Mouse (Mus musculus) v-Abl transformed pro-B cells (cell line): ENCODE measurements around the gene Ceacam16.

ENCODE experiments used
- in situ Hi-C, 2 experiments: fragments of 400-800 bp; cut with MboI; formaldehyde crosslinking; loops; one replicate each; pipeline ENCODE4 v1.15.1; 2025; ENCODE audit not compliant: unreplicated experiment in 2 of 2

Ceacam16 gene

GRCm38 (mm10) chr7:19861199-19861598 lies at the start of gene Ceacam16:
Ceacam16 (minus strand) TSS chr7:19861299.
- in situ Hi-C loops, result loop anchor here in 1 of 2 experiments (10.0 kb wide), 1 partner anchor 456 kb away; the partner anchor contains the start of genes Ckm and Klc3

DNA sequence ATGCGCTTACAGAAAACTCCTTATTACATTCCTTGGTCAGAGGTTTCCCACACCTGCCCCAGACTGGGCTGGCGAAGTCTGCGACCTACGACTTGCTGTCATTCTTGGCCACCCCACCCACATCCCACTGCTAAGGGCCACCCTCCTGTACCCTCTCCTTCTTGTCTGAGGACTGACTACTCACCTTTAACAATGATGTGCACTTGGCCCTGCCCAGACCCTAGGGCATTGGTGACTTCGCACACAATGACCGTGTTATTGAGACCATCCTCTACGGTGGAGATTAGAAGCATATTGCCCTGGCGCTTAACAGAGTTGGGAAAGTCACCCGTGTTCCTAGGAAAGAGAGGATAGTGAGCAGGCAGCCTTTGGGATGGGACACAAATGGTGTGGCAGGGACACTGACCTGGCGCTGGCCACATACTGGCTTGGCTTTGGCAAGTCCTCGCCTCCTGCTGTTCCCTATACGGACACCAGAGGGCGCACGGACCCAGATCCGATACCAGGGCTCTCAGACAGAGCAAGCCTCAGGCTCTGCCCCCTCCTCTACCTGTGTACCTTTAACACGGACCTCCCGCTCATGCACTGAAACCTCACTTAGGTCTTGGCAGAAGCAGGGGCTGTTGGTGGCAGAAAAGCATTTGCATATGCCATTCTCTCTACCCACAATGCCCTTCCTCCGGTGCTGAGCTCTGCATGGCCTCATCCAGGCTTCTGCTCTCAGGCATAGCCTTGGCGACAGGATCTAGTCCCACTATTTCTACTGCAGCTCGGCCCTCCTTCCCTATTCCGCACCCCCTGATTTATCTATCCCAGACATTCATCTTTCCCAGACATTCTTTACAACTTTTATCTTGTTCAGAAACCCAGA lies 49.6 kb upstream of the Ceacam16 start:
- in situ Hi-C loops, result loop anchor here (5.0 kb wide), 1 partner anchor 47 kb away; no protein-coding TSS in a partner anchor

- in situ Hi-C loops, result no loop called here
These were observed 28.8 kb upstream of the Ceacam16 start for GRCm38 (mm10) chr7:19889881-19890280.

- in situ Hi-C loops, result no loop called here
These were observed 26.8 kb upstream of the Ceacam16 start, which contains the start of gene Ceacam19 for GRCm38 (mm10) chr7:19887849-19888248. Ceacam19 (minus strand) TSS chr7:19887965.

DNA sequence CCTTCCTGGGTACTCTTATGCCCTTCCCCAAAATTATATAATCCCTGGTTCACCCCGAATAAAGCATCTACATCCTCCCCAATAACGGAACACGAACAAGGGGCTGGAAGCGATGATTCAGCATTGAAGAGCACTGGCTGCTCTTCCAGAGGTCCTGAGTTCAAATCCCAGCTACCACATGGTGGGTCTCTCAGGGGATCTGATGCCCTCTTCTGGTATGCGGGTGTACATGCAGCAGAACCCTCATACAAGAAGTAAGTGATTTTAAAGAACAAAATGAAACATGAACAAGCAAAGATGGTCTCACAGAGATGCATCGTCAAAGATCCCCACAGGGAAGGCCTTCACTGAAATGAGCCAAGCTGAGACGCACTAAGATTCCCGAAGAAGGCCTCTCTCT lies 19.7 kb upstream of the Ceacam16 start:
- in situ Hi-C loops, result no loop called here

GRCm38 (mm10) chr7:19876781-19877425 lies 15.8 kb upstream of the Ceacam16 start:
- in situ Hi-C loops, result loop anchor here in 1 of 2 experiments (10.0 kb wide), 1 partner anchor 472 kb away; the partner anchor contains the start of genes Ckm and Klc3

DNA sequence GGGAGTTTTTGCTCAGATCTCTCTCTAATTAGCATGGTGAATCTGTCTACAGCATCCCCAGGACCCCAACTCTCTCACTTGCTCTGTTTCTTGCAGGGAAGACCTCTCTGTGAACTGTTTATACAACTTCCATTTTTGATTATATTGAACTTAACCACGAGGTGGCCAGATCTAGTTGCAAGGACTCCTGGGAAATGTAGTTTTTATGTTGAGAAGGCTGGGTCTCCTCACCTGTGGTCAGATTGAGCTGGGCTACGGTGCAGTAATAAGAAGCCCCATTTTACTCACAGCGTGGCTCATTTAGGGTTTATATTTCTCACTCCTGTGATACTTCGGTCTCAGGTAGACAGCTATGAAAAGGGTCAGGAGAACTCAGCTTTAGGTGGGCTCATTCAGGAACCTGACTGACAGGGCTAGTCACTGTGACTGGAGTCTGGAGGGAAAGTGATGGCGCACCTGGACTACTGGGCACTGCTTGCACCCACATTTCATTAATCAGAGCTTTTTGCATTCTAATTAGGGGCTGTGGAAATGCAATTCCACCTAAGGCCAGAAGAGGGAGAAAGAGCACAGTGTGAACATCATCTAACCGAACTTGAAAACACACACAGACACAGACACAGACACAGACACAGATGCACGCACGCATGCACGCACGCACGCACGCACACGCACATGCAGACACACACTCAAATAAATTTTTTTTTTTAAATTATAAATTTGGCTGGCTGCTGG lies 15.0 kb upstream of the Ceacam16 start:
- in situ Hi-C loops, result loop anchor here in 1 of 2 experiments (10.0 kb wide), 1 partner anchor 471 kb away; the partner anchor contains the start of genes Ckm and Klc3

- in situ Hi-C loops, result loop anchor here in 1 of 2 experiments (5.0 to 10.0 kb wide), 3 partner anchors 70 to 467 kb away; partner anchors contain the start of genes Ckm, Clptm1 and Klc3
These were observed 11.0 kb upstream of the Ceacam16 start for GRCm38 (mm10) chr7:19871943-19872601.

DNA sequence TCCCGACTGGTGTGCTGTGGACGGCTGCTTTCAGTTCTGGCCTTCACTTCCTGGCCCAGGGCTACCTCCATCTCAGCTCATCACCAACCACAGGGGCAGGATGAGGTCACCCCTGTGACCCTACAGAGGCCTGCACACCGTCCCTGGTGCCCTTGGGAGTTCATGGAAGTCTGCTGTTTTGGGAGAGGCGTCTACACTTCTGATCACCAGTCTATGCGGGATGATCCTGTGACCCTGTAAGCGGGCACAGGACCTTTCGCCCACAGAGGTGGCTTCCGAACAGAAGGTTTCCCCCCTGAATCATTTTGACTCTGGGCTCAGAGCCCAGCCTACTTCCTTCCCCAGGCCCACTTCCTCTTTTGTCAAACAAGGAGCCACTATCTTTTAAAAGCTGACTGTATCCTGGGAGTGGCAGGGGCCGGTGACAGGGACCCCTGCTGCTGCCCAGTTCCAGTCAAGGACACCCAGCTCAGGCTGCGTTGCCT lies 10.1 kb upstream of the Ceacam16 start:
- in situ Hi-C loops, result loop anchor here in 1 of 2 experiments (5.0 to 10.0 kb wide), 3 partner anchors 69 to 466 kb away; partner anchors contain the start of genes Ckm, Clptm1 and Klc3

DNA sequence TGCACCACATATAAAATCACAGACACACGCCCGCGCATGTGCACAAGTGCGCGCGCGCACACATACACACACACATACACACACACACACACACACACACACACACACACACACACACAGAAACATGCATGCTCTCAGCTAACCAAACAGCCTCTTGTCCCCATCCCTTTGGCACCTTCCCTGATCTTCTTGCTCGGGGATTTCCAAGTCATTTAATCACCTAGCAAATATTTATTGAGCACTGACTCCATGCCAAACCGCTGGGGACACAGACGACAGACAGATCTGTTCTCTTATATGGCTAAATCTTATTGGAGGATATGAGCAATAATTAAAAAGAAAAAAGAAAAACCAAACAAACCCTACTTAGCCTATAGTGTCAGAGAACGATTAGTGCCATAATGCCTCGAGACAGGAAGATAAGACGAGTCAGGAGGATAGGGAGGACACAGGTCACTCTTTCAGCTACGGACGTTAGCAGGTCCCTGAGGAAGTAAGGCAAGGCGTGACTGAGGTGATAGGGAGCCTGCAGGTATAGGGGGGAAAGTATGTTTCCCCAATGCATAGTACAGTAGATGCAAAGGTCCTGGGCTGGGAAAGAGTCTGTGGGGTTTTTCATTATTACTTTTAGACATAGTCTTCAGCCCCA lies 6.8 kb upstream of the Ceacam16 start:
- in situ Hi-C loops, result loop anchor here in 1 of 2 experiments (10.0 kb wide), 1 partner anchor 463 kb away; the partner anchor contains the start of genes Ckm and Klc3

DNA sequence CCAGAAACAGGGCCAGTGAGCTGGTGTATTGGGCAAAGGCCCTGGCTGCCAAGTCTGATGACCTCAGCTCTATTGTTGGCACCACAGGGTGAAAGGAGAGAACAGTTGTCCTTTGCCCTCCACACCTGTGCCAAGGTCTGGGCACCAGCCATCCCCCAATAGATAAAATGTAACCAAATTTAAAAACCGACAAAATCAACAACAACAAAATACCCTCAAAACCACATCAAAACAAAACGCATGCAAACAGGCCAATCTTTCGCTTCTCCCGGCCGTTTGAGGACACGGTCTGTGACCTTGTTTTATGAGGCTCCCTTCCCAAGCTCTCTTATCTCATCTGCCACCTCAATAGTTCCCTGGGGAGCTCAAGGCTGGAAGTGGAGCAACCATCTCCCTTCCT lies 5.4 kb upstream of the Ceacam16 start:
- in situ Hi-C loops, result loop anchor here in 1 of 2 experiments (10.0 kb wide), 1 partner anchor 462 kb away; the partner anchor contains the start of genes Ckm and Klc3

- in situ Hi-C loops, result loop anchor here in 1 of 2 experiments (10.0 kb wide), 1 partner anchor 461 kb away; the partner anchor contains the start of genes Ckm and Klc3
These were observed 4.3 kb upstream of the Ceacam16 start for GRCm38 (mm10) chr7:19865246-19866036.

DNA sequence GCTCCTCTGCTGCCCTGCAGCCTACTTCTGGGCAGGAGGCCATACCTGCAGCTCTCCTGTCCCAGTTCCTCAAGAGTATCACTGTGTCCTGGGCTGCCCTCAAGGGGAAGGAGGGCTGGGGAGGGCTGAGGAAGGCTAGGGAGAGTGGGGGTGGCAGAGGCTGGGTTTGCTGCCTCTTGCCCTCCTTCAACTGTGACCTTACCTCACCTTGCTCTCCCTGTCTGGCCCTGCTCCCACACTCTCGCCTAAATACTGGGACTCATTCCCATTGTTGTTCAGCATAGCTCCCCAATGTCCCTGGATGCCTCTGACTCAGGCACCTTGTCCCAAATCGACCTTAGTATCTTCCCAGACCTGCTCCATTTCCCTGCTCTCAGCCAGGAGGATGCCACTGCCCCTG lies 3.1 kb upstream of the Ceacam16 start:
- in situ Hi-C loops, result loop anchor here in 1 of 2 experiments (10.0 kb wide), 1 partner anchor 459 kb away; the partner anchor contains the start of genes Ckm and Klc3

GRCm38 (mm10) chr7:19859740-19860139 lies 1.4 kb downstream of the Ceacam16 start:
- in situ Hi-C loops, result loop anchor here in 1 of 2 experiments (10.0 kb wide), 1 partner anchor 455 kb away; the partner anchor contains the start of genes Ckm and Klc3

- in situ Hi-C loops, result no loop called here
These were observed 4.8 kb downstream of the Ceacam16 start for GRCm38 (mm10) chr7:19856283-19856682.

GRCm38 (mm10) chr7:19855663-19856062 lies 5.4 kb downstream of the Ceacam16 start:
- in situ Hi-C loops, result no loop called here

DNA sequence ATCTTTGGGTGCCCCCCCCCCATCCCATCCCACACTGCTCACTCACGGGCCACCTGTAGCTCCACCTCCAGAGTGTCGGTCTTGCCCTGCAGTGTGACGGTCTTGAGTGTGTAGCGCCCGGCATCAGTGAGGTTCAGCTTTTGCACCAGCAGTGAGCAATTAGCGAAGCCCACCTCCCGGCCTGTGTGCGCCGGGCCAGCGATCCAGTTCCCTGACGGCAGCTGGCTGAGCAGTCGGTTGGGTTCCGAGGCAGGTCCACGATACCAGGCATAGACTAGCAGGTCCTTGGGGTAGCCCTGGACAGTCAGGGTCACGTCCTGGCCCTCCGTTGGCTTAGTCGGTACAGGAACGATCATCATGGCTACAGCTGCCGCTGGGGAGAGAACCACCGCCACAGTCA lies 7.6 kb downstream of the Ceacam16 start:
- in situ Hi-C loops, result no loop called here
